Mouse (Mus musculus) intestine, embryonic 14.5 days (tissue): ENCODE results near the gene Srsf4. TPM values are rescaled to one million over a fixed set of nuclear protein-coding genes. Genes with fewer than 3 reads are reported as not detected.

Source experiments
- ATAC-seq: fragments of 200-750 bp; cut with Nextera tagmentation; replicated peaks from 2 replicates; pipeline ENCODE4 v1.8.0; 2017; ENCODE audit warnings: low read depth, moderate number of reproducible peaks, moderate TSS enrichment, moderate library complexity; ENCODE audit not compliant: low FRiP score, low TSS enrichment
- DNase-seq: peaks from one replicate; pipeline ENCODE4 v3.0.0-alpha.2; 2018; ENCODE audit warnings: low spot score
- H3K27ac ChIP-seq: fragments of 300-500 bp; sonication (generic); 2 replicates; pipeline ENCODE4 v1.5.1; 2014; ENCODE audit warnings: low read depth, mild to moderate bottlenecking, control low read depth
- H3K27me3 ChIP-seq: fragments of 300-500 bp; sonication (generic); replicated peaks from 2 replicates; pipeline ENCODE4 v1.6.1; 2014; ENCODE audit warnings: low read length, control low read depth; ENCODE audit not compliant: control insufficient read depth, insufficient read depth
- H3K36me3 ChIP-seq: fragments of 300-500 bp; sonication (generic); 2 replicates; pipeline ENCODE4 v1.6.1; 2014; ENCODE audit warnings: low read length, control low read depth; ENCODE audit not compliant: control insufficient read depth, insufficient read depth
- H3K4me1 ChIP-seq: fragments of 300-500 bp; sonication (generic); replicated peaks from 2 replicates; pipeline ENCODE4 v1.6.1; 2014; ENCODE audit warnings: low read length, control low read depth, mixed read lengths; ENCODE audit not compliant: control insufficient read depth, insufficient read depth
- H3K4me2 ChIP-seq: fragments of 300-500 bp; sonication (generic); 2 replicates; pipeline ENCODE4 v1.6.1; 2014; ENCODE audit warnings: low read length
- H3K4me3 ChIP-seq: fragments of 300-500 bp; sonication (generic); 2 replicates; pipeline ENCODE4 v1.5.1; 2014; ENCODE audit warnings: low read depth, low read length, control low read depth, mixed read lengths
- H3K9ac ChIP-seq: fragments of 300-500 bp; sonication (generic); 2 replicates; pipeline ENCODE4 v1.6.1; 2014; ENCODE audit warnings: mild to moderate bottlenecking, low read length
- H3K9me3 ChIP-seq: fragments of 300-500 bp; sonication (generic); 2 replicates; pipeline ENCODE4 v1.6.1; 2016; ENCODE audit warnings: low read length, control low read depth; ENCODE audit not compliant: control insufficient read depth
- WGBS: fragments of 180-500 bp; shearing (Covaris S2); extraction: QIAGEN DNeasy Blood & Tissue Kit; methylation state at CpG from one replicate; pipeline ENCODE4 v1.1.7; 2014; 5-methylcytosine and 5-hydroxymethylcytosine counted together
- polyA plus RNA-seq: library from polyadenylated mRNA; unstranded; fragments of >200 nt; fragmentation: Nextera tagmentation; extraction: Ambion mirVana; gene quantifications from 2 replicates; pipeline ENCODE4 v1.2.1, GENCODE M21; 2014

Srsf4 gene
- polyA plus RNA-seq, 1 experiment from 2014 or later = 103 TPM

GRCm38 (mm10) chr4:131899180-131899554 is 25.8 kb downstream of the Srsf4 start:
- Histone ChIP-seq H3K27ac (no peak overlapping the region), H3K36me3 (peaks cover 69% of the 10 kb centered on the region), H3K27me3 (no peaks in the 10 kb centered on the region), H3K4me2 (no peak overlapping the region), H3K9me3 (no peaks in the 10 kb centered on the region), H3K4me3 (no peak overlapping the region), H3K4me1 (no peaks in the 10 kb centered on the region), H3K9ac (no peak overlapping the region)
- DNase-seq (no peak), ATAC-seq (no peak)
- WGBS = 81% methylated on average over 6 of the region's 6 CpGs

GRCm38 (mm10) chr4:131901090-131901489 is 27.7 kb downstream of the Srsf4 start:
- H3K36me3 ChIP-seq = peaks cover 61% of the 10 kb centered on the region
- H3K9ac ChIP-seq = no peak overlapping the region
- H3K4me2 ChIP-seq = no peak overlapping the region
- no peak overlapping the region for H3K4me3 ChIP-seq
- 92% methylated on average over 15 of the region's 15 CpGs for WGBS
- no peaks in the 10 kb centered on the region for H3K9me3 ChIP-seq
- H3K27me3 ChIP-seq = no peaks in the 10 kb centered on the region
- no peak for ATAC-seq
- H3K4me1 ChIP-seq = no peaks in the 10 kb centered on the region
- no peak for DNase-seq
- no peak overlapping the region for H3K27ac ChIP-seq

DNA sequence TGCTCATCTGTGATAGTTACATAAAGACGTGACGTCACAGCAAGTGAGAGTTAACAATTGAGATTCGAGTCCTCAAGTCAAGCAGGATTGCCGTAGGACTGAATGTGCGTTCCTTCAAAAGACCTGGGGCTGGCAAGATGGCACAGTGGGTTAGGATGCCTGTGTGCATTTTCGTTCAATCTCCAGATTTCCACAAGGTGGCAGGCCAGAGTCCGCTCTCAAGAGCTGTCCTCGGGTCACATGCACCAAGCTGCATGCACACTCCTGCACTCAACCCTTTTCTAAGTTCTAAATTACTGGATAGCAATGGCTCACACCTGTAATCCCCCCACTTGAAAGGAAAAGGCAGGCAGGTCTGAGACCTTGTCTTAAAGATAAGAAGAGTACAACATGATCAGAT is 31.1 kb downstream of the Srsf4 start:
- Histone ChIP-seq H3K4me2 (no peak overlapping the region), H3K4me1 (no peaks in the 10 kb centered on the region), H3K9me3 (no peaks in the 10 kb centered on the region), H3K9ac (no peak overlapping the region), H3K4me3 (no peak overlapping the region), H3K36me3 (peaks cover 36% of the 10 kb centered on the region), H3K27ac (no peak overlapping the region), H3K27me3 (no peaks in the 10 kb centered on the region)
- WGBS = 60% methylated on average over 8 of the region's 8 CpGs
- ATAC-seq (no peak), DNase-seq (no peak)

- H3K9me3 ChIP-seq = no peaks in the 10 kb centered on the region
- ATAC-seq (no peak), DNase-seq (no peak)
- peaks cover 17% of the 10 kb centered on the region for H3K36me3 ChIP-seq
- H3K4me1 ChIP-seq = peaks cover 15% of the 10 kb centered on the region
- no peak overlapping the region for H3K4me3 ChIP-seq
- no peak overlapping the region for H3K27ac ChIP-seq
- H3K4me2 ChIP-seq = no peak overlapping the region
- H3K27me3 ChIP-seq = no peaks in the 10 kb centered on the region
- no peak overlapping the region for H3K9ac ChIP-seq
- 46% methylated on average over 6 of the region's 6 CpGs for WGBS
Observed at GRCm38 (mm10) chr4:131906423-131906822, 33.0 kb downstream of the Srsf4 start.

DNA sequence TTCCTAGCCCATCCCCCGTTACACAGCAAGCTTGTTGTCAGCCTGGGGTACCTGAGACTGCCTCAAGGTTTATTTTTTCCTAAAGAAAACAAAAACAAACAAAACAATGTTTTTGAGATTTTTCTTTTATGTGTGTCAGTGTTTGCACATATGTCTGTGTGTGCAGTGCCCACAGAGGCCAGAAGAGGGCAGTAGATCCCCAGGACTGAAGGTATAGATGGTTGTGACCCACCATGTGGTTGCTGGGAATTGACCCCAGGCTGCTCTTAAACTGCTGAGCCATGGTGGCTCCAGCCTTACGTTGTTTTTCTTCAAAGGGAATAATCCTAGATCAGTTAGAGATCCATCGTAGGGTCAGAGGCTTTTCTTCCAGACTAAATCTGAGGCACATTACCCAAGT is 34.5 kb downstream of the Srsf4 start:
- whole genome bisulfite sequencing = 90% methylated on average over 3 of the region's 3 CpGs
- Histone ChIP-seq H3K4me2 (no peak overlapping the region), H3K27ac (no peak overlapping the region), H3K4me3 (no peak overlapping the region), H3K36me3 (0 out of 2 replicates have a peak, but pooled peaks cover 3% of the 10 kb centered on the region), H3K27me3 (no peaks in the 10 kb centered on the region), H3K9ac (no peak overlapping the region), H3K4me1 (peaks cover 15% of the 10 kb centered on the region), H3K9me3 (no peaks in the 10 kb centered on the region)
- DNase-seq (no peak), ATAC-seq (no peak)

DNA sequence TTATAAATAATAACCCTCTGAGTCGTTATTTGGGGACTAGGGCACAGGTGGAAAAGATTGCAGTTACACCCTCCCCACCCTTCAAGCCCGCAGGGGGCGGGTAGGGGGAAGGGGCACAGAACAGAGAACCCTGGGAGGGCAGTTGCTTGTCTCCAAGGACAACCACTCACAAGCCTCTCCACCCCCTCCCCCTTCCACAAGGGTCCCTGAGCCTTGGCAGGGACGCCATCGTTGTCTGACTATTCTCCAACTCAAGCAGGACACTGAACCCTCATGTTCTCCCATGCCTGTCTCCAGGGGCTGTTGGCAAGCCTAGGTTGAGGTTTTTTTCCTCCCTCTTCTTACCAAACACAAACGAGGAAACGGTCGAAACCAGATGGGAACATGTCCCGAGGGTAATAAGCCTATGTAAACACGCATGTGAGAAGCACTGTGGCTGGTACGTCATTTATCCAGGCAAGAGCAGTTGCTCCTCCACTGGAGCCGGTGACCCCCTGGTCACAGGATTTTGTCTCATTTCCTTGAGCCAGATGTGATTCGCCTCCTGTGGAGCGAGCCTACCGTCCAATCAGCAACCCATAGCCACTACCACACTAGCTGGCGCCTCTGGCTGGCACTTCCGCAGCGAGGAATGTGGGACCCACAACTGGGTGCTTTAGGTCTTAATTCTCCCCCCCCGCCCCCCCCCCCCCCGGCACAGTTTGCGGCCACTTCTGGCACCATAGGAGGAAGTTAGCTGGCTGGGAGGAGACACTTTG is 37.0 kb downstream of the Srsf4 start:
- H3K27ac ChIP-seq = peak overlapping the region; percentile 27; the same call in 1 of the 2 replicates
- peak; percentile 68 for DNase-seq

GRCm38 (mm10) chr4:131911521-131911920 is 38.1 kb downstream of the Srsf4 start:
- WGBS = 33% methylated on average over 5 of the region's 5 CpGs
- Histone ChIP-seq H3K36me3 (no peaks in the 10 kb centered on the region), H3K4me1 (peaks cover 30% of the 10 kb centered on the region), H3K4me3 (no peak overlapping the region), H3K4me2 (no peak overlapping the region), H3K27ac (no peak overlapping the region), H3K9me3 (no peaks in the 10 kb centered on the region), H3K27me3 (peaks cover 11% of the 10 kb centered on the region), H3K9ac (no peak overlapping the region)
- DNase-seq (no peak), ATAC-seq (no peak)

More for the DNA sequence above, 37.0 kb downstream of the Srsf4 start:
- no peak overlapping the region for H3K4me3 ChIP-seq
- peak overlapping the region; percentile 37 for H3K4me2 ChIP-seq
- ATAC-seq = peak; percentile 20; the same call in 1 of the 2 replicates
- peaks cover 3% of the 10 kb centered on the region; the same call in 1 of the 2 replicates for H3K27me3 ChIP-seq
- peaks cover 26% of the 10 kb centered on the region for H3K4me1 ChIP-seq
- no peak overlapping the region for H3K9ac ChIP-seq
- no peaks in the 10 kb centered on the region for H3K36me3 ChIP-seq
- WGBS = 8% methylated on average over 18 of the region's 21 CpGs
- H3K9me3 ChIP-seq = no peaks in the 10 kb centered on the region

DNA sequence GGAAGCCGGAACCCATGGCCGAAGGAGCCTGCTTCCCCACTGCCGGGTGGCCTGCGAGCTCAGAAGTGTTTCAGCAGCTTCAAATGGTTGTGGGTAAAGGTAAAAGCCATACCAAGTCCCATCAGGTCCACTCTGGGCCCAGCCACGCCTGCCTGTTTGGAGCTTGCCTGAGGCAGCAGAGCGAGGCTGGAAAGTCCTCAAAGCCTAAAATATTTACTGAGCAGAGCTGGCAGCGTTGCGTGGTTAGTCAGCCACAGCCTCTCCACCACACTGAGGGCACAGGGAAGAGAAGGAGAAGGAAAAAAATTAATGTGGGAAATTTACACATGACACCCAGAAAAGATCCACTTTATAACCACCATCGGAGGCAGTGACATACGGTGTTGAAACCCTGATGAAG is 40.1 kb downstream of the Srsf4 start:
- Histone ChIP-seq H3K9me3 (no peaks in the 10 kb centered on the region), H3K27ac (no peak overlapping the region), H3K4me2 (no peak overlapping the region), H3K36me3 (no peaks in the 10 kb centered on the region), H3K4me3 (no peak overlapping the region), H3K27me3 (peaks cover 14% of the 10 kb centered on the region), H3K9ac (no peak overlapping the region), H3K4me1 (peaks cover 35% of the 10 kb centered on the region)
- DNase-seq (no peak), ATAC-seq (no peak)
- 62% methylated on average over 10 of the region's 10 CpGs for WGBS

DNA sequence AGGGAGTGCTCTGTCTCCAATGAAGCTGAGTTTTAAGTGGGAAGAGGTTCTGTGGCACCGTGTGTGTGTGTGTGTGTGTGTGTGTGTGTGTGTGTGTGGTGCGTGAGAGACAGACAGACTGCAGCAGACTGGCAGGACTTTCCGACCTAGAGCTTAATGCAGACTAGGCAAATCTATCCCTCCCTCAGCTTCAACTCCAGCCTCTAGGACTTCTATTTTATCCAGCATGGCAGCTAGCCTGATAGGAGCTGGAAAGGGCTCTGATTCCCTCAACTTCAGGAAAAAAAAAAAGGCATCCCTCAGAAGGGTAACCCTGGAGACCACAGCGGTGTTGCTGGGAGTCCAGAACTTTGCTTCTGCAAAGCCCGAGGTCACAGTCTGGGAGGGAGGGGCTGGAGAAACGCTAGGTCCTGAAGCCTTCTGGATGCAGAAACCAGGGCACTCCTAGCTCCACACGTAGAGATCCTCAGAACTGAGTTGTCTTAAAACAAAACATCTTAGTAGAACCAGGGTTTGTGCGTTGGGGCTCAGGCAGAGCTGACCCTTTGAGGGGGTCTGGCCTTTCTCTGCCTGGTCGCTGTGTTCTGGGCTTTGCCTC is 40.7 kb downstream of the Srsf4 start:
- ATAC-seq (no peak), DNase-seq (no peak)
- Histone ChIP-seq H3K9ac (no peak overlapping the region), H3K9me3 (no peaks in the 10 kb centered on the region), H3K27me3 (peaks cover 14% of the 10 kb centered on the region), H3K4me3 (no peak overlapping the region), H3K36me3 (no peaks in the 10 kb centered on the region), H3K4me2 (no peak overlapping the region), H3K4me1 (peaks cover 41% of the 10 kb centered on the region), H3K27ac (no peak overlapping the region)
- 17% methylated on average over 9 of the region's 9 CpGs for WGBS
